Mouse (Mus musculus) ZHBTc4 (cell line): ENCODE results near the gene Sec61b.

Source experiments
- DNase-seq: peaks from one replicate; pipeline ENCODE4 v3.0.0-alpha.2; 2011; ENCODE audit warnings: low read depth, low spot score

Gene Sec61b

GRCm38 (mm10) chr4:47480576-47480975, 6.1 kb downstream of the Sec61b start:
- DNase-seq = no peak

DNA sequence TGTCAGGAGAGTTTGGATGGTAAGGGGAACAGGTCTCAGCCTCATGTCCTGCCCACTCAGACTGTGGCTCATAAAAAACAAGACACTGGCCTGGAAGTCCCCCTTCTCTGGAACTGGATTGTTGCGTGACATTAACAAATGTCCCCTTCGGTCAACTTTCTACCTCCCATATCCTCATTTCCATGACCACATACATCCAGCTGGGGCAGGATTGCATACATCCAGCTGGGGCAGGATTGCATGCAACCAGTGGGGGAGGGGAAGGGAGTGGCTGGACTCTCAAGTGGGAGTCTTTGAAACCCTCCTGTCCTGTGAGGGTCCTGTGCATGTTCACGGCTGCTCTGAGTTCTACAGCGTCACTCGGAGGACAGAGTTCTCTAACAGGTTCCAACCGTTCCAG, 16.8 kb downstream of the Sec61b start:
- no peak for DNase-seq

- DNase-seq = no peak
Observed at GRCm38 (mm10) chr4:47492311-47493086, 18.0 kb downstream of the Sec61b start.

DNA sequence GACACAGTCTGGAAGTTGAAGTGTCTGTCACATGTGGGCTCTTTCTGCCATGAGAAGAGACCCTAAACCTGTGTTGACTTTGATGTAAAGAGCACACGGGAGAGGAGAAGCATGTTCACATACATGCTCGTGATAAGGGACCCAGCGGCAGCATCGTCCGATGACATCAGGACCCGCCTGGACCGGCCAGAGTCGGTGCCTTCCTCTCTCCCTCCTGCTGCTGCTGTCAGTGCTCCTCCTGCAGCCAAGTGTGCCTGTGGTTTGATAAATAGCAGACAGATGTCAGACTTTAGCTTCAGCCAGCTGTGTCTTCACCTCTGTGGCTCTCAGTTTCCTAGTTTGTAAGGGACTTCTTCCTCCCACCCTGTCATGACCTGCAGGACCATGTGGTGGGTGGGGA, 19.0 kb downstream of the Sec61b start:
- DNase-seq = no peak

GRCm38 (mm10) chr4:47494137-47494536, 19.7 kb downstream of the Sec61b start:
- no peak for DNase-seq

DNA sequence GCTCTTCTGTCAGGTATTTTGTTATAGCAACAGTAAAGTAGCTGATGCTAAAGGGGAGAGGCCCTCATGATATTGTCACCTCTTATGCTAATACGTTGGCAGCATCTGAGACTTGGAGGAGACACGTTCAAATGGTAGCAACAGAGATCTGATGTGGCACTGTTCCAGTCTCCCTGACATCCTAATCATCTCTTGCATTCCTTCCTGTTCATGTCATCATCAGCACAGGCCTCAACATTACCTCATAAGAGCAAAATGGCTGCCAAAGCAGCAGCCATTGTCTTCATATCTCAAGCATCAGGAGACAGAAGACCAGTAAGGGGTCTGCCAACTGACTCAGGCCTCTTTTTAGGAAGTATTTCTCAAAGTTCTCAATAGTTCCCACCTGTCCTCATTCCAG, 20.2 kb downstream of the Sec61b start:
- DNase-seq = no peak

GRCm38 (mm10) chr4:47497811-47498385, 23.4 kb downstream of the Sec61b start:
- no peak for DNase-seq

GRCm38 (mm10) chr4:47499121-47499545, 24.7 kb downstream of the Sec61b start:
- DNase-seq = no peak

- DNase-seq = peak; percentile 80
Observed at GRCm38 (mm10) chr4:47502546-47502971, 28.1 kb downstream of the Sec61b start.

DNA sequence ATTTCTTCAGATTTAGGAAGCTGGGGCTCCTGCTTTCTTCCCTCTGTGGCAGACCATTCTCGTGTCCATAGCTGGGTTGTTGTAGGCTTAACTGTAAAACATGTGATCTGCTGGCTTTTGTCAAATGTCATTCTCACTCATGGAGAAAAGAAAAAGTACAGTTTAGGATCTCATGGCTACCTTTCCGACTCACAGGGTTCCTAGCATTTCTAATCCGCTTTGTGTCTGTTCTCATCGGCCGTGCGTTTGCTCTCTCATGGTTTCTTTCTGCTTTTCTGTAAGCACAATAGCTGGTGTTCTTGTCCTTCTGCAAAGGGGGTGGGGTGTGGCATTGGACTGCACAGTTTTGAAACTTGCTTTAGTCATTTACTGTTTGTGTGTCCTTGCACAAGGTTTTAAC, 28.6 kb downstream of the Sec61b start:
- no peak for DNase-seq

DNA sequence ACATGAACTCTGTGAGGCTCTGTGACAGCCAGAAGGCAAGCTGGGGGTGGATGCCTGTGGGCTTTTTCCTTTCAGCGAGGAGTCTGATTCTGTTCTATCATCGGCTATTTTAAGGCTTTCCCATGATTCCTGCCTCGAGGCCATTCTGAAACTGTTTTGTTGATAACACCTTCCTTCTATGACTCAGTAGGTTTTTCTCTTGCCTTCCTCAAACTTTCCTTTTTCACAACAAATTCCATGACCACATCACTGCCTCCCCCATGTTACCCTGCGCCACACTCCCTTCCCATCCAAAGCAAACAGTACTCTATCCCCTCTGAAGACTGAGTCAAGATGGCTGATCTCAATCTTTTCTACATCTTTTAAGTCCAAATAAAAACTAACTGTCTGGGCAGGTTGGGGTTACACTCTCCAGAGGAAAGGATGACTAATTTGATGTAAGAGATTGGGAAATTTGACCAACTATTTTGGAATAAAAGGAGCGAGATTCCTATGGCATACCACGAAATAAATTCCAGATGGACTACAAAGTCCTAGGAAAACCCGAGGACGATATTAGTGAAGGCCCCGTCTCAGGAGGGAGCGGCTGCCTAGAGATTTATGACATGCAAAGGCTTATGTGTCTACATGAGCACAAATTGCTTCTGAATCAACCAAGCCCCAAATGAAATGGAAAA, 30.5 kb downstream of the Sec61b start:
- no peak for DNase-seq

GRCm38 (mm10) chr4:47518551-47519181, 44.2 kb downstream of the Sec61b start:
- no peak for DNase-seq

GRCm38 (mm10) chr4:47520076-47520475, 45.6 kb downstream of the Sec61b start:
- no peak for DNase-seq

DNA sequence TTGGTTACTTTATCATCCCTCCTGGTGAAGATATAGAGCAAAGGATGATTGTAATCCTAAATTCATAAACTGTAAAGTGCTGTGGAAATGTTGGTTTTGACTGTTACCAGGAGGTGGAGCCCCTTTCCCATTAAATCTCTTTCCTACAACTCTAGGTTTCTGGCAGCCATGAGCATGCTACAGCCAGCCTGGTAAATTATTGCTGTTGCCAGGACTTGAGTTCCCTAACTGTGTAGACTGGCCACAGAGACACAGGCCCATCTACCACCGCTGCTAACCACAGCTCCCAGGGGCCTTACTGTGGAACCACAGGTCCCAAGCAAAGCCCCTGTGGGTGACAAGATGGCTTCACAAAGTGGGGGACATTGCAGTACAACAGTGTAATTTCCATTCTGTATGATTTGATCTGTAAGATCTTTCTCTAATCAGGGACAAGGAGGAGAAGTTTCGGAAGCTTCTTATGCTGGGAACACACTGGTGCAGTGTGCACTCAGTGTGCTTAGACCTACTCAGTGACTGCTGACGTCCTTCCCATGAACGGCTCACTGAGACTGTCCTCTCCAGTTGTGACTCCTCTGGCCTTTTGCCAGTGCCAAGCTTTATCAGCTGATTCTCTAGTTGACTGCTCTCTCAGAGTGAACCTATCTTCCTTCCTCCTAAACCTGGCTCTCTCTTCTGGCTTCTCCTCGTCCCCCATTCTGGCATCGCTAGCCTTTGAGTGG, 47.6 kb downstream of the Sec61b start:
- no peak for DNase-seq

DNA sequence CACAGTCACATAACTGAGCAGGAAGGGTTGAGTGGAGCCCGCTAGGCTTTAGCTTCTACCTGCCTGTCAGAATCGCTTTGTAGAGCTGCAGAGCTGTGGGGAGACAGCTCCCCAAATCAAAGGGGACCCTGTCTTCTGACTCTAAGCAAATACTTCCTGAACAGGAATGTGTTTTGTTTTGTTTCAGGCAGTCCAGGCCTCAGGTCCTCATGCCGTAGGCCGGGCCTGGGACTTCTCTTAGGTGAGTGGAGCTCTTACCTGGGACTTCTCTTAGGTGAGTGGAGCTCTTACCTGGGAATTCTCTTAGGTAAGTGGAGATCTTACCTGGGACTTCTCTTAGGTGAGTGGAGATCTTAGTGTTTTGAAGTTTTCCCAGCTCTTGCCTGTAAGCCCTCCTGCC, 55.4 kb downstream of the Sec61b start:
- DNase-seq = no peak
